Mouse (Mus musculus): ENCODE measurements around the gene 4930563M21Rik. TPM values are rescaled to one million over a fixed set of nuclear protein-coding genes. Genes with fewer than 3 reads are reported as not detected.
"Not testable (repeated sequence)": the region's sequence is repeated elsewhere in the genome, so short reads cannot be mapped to it uniquely, and the experiment has no call there.

4930563M21Rik gene
- total RNA-seq (2022): not detected

DNA sequence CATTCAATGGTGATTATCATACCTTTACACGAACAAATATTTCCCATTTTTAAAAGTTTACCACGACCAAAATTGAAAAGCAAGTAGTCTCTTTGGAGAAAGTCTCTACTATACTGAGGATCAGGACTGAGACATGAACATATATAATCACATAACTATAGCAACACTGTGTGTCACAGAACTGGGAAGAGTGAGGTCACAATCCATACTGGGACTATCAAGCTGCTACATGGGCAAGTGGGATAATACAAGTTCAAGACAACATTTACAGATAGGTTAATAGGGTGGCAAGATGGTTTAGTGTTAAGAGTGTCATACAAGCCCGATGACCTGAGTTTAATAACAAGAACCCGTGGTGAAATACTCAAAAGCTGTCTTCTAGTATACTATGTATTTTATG lies at the start of gene 4930563M21Rik:
Gene 4930563M21Rik, minus strand, starts transcription at position 101 of the 400 bp plus-strand sequence.
- no peak for DNase-seq (ENCODE audit: low spot score in 2 of 2)

DNA sequence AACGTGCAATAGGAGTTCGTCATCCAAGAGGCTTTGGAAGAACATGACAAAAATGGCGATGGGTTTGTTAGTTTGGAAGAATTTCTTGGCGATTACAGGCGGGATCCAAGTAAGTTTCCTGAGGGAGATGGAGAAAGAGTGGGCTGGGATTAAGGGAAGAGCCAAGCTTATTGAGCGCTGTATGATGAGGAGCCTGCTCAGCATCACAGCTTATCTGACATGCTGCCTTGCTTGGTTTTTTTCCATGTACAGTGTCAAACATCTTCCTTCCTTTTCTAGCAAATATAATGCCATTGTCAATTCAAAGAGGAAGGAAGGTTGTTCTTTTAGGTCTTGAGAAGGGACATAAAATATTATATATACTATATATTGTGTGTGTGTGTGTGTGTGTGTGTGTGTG lies 45.8 kb upstream of the 4930563M21Rik start:
- DNase-seq (ENCODE audit: low spot score in 2 of 2): no peak

DNA sequence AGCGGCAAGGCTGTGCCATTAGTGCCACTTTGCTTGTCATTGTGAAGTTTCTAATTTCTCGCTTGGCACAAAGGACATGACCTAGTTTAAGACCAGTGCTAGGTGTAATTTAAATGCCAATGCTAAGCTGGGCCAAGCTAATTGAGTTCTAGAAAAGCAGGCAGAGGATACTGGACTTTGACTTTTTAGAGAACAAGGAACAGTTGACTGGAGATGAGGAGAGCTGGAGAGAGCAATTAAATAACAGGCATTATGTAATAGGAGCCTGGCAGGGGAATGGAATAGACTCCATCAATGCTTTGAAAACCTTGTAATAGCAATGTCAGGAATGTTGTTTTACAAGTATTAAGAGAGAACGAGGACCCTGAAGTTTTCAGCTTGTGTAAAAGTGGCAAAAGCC lies 43.4 kb upstream of the 4930563M21Rik start:
- DNase-seq (ENCODE audit: low spot score in 2 of 2): peak in 1 of 2 experiments; percentile 41

DNA sequence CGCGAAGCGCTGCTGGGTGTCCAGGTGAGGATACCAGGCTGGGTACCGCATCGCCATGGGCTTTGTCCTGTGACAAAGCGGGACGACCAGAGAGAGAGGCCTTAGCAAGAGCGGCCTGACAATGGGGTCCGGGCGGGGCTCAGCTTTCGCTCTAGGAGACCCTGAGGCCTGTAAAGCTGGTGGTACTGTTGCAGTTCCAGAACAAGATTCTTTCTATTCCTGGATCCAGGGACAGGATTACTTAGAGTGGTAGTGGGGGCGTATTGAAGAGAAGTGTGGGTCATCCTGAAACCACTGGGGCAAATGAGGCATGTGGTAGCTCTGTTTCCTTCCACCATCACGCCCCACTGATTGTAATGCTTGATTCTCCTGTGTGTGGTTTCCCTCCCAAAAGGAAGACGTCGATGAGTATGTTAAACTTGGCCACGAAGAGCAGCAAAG lies 31.9 kb upstream of the 4930563M21Rik start:
- DNase-seq (ENCODE audit: low spot score in 2 of 2): no peak

DNA sequence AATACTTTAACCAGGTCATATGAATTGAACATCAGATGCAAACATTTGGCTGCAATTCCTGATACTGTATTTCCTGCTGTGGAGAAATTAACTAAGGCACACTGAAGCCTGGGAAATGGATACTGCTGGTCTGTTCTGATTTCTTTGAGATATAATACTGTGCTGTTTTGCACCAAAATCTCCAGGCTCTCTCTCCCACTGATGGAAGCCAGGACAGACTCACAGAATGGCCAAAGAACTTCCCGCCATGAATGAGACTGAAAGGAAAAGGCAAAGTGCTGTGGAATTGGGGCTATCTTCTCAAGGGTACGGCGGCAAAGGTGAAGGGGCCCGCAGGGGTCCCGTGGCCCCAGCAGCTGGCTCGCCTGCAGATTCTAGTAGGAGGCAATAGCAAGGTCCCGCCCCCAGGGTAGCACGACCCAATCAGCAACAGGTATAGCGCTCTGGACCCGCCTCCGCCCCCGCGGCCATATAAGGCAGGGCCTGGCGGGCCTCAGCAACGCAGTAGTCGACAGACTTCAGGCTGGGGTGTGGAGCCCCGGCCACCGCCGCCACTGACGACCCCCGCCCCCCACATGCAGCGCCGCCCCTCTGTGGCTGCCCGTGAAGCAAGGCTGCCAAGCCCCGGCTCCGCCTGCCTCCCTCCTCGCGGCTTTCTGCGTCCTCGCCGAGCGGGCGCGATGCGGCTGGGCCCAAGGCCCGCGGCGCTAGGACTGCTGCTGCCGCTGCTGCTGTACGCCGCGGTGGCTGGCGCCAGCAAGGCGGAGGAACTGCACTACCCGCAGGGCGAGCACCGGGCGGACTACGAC lies 31.2 kb upstream of the 4930563M21Rik start, which contains the start of gene Rcn2:
Gene Rcn2, plus strand, starts transcription at position 474 of the 809 bp plus-strand sequence.
- DNase-seq (ENCODE audit: low spot score in 2 of 2): peak; percentile 92 to 94

DNA sequence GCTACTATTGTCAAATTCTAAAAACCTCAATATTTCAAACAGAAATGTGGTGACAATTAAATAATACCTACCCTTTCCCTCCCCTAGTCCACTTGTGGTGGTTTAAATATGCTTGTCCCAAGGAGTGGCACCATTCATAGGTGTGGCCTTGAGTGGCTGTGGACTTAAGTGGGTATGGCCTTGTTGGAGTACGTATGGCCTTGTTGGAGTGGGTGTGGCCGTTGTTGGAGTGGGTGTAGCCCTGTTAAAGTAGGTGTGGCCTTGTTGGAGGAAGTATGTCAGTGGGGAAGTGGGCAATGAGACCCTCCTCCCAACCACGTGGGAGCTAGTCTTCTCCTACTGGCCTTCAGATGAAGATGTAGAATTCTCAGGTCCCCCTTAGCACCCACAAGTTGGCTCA lies 21.9 kb upstream of the 4930563M21Rik start:
- no peak for DNase-seq (ENCODE audit: low spot score in 2 of 2)

DNA sequence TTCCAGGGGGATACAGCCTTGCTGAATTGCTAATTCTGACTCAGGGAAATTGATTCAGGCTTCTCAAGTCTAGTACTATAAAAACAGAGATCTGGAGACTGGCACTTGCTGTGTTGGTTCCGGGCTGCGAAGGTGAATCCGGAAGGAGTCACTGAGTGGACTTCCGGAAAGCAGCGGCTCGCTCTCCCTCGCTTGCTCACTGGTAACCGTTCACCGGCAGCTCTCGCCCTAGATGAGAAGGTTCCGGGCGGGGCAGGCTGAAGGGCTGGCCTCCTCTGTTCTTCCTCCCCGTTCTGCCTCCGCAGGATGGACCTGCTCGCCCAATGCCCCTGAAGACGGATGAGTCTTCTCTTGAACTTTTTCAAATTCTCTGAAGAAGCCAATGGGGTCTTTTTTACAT lies 16.9 kb upstream of the 4930563M21Rik start:
- DNase-seq (ENCODE audit: low spot score in 2 of 2): no peak

DNA sequence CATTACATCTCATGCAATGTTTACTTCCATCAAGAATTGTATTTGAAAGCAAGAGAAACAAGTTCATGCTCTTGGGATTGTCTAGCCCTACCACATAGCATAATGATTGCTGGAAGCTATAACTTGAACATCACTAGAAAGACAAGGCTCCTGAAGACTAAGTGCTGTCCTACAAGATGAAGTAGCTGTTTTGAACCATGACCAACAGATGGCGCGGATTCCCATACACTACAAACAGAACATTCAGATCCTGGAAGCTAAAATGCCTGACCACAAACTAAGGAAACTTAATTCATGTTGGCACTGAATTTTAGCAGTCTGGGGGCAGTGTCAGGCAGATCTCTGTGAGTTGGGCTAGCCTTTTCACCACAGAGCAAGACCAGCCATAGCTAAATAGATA lies 14.4 kb upstream of the 4930563M21Rik start:
- no peak for DNase-seq (ENCODE audit: low spot score in 2 of 2)

DNA sequence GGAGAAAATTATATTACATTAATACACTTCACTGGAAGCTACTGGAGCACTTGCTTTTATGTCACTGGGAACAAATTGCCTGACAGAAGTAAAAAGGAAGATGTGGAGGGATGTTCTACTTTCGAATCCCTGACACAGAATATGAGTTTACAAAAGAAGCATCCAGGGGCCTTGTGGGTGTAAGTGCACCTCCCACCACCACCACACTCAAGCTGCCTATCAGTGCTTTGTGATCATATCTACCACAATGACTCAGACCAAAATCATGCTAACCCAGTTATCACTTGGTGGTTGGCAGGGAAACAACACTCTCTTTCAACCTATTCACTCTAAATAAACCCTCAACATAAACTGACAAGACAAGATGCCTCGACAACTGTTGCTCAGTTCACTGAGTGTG lies 5.7 kb downstream of the 4930563M21Rik start:
- not testable (repeated sequence) for DNase-seq (ENCODE audit: low spot score in 2 of 2)

DNA sequence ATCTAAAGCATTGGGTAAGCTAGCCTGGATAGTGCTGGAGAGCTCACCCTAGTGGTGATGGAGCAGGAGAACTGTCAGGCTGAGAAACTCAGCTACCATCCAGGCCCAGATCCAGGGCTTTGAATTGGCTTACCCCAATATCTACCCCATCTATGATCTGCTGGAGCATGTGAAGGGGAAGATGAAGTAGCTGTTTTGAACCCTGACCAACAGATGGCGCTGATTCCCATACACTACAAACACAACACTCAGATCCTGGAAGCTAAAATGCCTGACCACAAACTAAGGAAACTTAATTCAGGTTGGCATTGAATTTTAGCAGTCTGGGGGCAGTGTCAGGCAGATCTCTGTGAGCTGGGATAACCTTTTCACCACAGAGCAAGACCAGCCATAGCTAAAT lies 63.5 kb downstream of the 4930563M21Rik start:
- DNase-seq (ENCODE audit: low spot score in 2 of 2): no peak

DNA sequence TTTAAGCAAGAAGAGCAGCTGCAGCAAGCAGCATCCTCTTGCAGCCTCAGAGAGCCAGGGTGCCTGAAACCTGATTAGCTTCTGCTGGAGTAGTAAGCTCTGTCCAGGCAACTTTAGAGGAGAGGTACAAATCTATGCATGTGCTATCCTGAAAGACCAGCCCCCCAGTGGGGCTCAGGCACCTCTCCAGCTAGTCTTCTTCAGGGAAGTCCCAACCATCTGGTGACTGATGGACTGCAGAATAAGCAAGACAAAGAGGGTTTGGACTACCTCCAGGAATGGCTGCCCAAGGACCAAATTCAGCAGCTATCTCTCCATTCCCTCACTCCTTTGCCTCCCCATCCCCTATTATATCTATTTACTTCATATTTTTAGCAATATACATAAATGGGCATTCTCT lies 69.0 kb downstream of the 4930563M21Rik start:
- no peak for DNase-seq (ENCODE audit: low spot score in 2 of 2)

DNA sequence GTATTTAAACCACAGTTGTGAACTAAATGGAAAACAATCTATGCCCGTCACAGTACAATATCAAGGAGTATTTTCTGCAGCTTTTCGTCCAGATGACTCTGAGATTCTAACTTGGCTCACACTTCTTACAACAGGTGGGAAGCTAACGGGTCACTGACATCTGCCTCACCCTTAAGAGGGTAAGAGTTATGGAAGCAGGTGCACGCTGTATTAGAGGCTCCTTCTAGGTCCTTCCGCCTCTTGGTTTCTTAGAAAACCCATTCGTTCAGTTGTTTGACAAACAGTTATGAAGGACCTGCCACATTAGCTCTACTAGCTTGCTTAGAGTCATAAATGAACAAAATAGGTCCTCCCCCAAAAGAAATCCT lies 71.7 kb downstream of the 4930563M21Rik start:
- no peak for DNase-seq (ENCODE audit: low spot score in 2 of 2)

DNA sequence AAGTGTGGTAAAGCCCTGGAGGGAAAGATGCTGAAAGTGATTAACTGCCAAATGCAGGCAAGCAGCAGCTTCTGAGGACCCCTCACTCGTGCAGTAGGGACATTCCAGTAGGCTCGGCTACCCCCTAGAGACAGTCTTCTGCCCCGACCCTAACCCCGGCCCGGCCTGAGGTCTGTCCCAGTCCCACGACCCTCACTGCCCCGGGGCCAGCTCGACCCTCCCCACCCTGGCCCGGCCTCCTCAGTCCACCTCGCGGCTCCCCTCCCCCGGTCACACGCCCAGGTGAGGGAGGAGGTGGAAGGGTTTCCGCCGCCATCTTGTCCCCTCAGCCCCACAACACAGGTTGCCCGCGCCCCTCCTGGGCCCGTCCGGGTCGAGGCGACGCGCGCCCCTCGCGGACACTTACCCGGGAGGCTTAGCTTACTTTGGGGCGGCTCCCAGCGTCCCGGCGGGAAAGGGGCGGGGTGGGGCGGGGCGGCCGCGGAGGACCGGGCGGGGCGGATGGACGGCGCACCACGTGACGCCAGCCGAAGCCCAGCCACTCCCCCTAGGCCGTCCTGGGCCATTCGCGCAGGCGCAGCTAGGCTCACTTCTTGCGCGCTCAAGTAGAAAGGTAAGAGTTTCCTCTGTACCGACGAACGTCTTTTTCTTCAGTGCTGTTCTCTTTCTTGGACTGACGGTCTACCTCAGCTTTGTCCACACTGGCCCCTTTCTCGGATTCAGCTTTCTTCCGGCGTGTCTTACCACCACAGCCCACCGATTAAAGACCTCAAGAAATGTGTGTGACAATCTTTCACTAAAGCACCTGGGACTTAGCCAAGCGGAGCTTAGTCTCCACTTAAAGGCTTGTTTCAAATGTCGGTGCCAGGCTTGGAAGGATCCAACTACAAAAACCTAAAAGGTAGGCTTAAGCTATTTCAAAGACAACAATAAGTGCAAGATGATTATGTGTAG lies 72.4 kb downstream of the 4930563M21Rik start, which contains the start of gene Scaper:
Gene Scaper, minus strand, starts transcription at position 456 of the 954 bp plus-strand sequence.
- DNase-seq (ENCODE audit: low spot score in 2 of 2): peak; percentile 73 to 81

DNA sequence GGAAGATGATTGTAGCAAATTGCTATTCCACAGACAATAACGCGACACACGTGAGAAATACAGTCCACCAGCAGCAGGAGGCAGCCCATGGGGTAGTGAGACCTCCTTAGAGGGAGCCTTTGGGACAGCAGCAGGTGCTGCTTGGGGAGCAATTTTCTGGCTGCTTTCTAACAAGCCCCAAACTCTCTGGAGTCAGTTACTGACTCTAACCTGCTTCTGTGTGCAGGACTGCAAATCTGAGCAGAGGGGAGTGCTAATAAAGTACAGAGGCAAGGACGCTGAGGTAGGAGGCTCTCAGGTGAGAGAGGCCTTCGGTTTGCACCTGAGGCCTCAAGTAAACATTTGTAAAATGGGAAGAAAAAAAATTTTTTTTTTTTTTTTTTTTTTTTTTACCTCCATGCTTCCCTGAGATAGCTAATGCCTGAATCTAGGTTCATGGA lies 73.1 kb downstream of the 4930563M21Rik start:
- no peak for DNase-seq (ENCODE audit: low spot score in 2 of 2)

DNA sequence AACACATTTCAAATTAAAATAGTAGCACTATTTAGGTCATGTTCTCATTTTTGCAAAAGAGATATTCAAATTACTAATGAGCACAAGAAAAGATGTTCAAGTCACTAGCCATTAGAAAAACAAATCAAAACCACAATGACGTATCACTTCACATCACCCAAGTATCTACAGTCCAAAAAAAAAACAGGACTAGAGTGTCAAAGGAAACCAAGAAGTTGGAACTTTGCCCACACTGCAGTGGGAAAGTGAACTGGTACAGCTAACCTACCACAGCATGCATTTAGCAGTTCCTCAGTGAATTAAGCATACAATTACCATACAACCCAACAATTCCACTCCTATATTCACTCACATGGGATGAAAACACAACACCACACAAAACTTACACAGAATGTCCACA lies 77.9 kb downstream of the 4930563M21Rik start:
- DNase-seq (ENCODE audit: low spot score in 2 of 2): no peak

DNA sequence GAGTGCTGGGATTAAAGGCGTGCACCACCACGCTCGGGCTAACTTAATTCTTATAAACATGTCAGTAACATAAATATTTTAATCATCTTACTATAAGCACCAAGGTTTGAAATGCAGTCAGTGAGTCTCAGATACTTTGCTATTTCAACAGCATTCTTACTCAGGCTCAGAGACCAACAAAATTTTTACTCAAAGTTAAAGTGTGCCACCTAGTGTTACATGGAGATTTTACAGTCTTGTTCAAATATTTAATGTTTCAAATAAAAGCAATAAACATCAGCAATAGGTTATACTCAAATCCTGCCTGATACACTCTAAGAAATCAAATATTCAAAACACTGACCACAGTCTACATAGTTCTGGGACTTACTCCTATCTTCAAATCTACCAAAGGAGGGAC lies 91.8 kb downstream of the 4930563M21Rik start:
- no peak for DNase-seq (ENCODE audit: low spot score in 2 of 2)

DNA sequence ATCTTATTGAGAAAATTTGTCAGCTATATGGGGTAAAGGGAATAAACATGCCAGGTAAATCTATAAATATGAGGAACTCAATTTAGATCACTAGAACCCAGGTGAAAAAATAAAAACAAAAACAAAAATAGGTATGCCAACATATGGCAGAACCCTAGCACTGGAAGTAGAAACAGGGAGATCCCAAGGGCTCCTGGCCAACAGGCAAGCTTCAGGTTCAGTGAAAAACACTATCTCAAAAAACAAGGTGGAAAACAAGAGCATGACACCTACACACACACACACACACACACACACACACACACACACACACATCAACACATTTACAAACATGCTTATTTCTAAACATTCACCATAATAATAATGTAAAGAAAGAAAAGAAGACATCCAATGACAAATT lies 93.6 kb downstream of the 4930563M21Rik start:
- DNase-seq (ENCODE audit: low spot score in 2 of 2): no peak

Other genes with a start within 250 kb of the 4930563M21Rik start
- gene Scaper, start 72.4 kb downstream of the 4930563M21Rik start, total RNA-seq (2022): 10 to 100 TPM; 31.4 to 36.8 (median 32.5) TPM
- gene Rcn2, start 31.3 kb upstream of the 4930563M21Rik start, total RNA-seq (2022): 100 to 1,000 TPM in 1 of 4 experiments, 10 to 100 TPM in 3; 96.9 to 102 (median 98.8) TPM
- gene Pstpip1, start 79.4 kb upstream of the 4930563M21Rik start, total RNA-seq (2022): 1 to 10 TPM; 2.0 to 4.2 (median 3.0) TPM
- gene Tspan3, start 154.9 kb upstream of the 4930563M21Rik start, total RNA-seq (2022): 100 to 1,000 TPM; 318 to 329 (median 327) TPM

Measured in layer of hippocampus, adult 8-10 months (tissue).